Mouse (Mus musculus) lung, postnatal 36 days (tissue): Measurements from ENCODE around the gene Dennd1a.

Experiments
- DNase-seq: peaks from one replicate; pipeline ENCODE4 v3.0.0; 2022; ENCODE audit warnings: mixed read lengths

The Dennd1a gene

GRCm38 (mm10) chr2:38221461-38221860 is 65.7 kb downstream of the Dennd1a start:
- DNase-seq = no peak

GRCm38 (mm10) chr2:38220687-38221435 is 66.3 kb downstream of the Dennd1a start:
- DNase-seq = no peak

- DNase-seq = no peak
Observed at GRCm38 (mm10) chr2:38219666-38220065, 67.5 kb downstream of the Dennd1a start.

GRCm38 (mm10) chr2:38213041-38213440 is 74.1 kb downstream of the Dennd1a start:
- DNase-seq = no peak

GRCm38 (mm10) chr2:38211426-38211825 is 75.8 kb downstream of the Dennd1a start:
- DNase-seq = peak; percentile 17

- no peak for DNase-seq
Observed at GRCm38 (mm10) chr2:38207752-38208151, 79.4 kb downstream of the Dennd1a start.

GRCm38 (mm10) chr2:38205281-38205680 is 81.9 kb downstream of the Dennd1a start:
- DNase-seq = no peak

- DNase-seq = no peak
Observed at GRCm38 (mm10) chr2:38204696-38205095, 82.5 kb downstream of the Dennd1a start.

- no peak for DNase-seq
Observed at GRCm38 (mm10) chr2:38198072-38198471, 89.1 kb downstream of the Dennd1a start.

- no peak for DNase-seq
Observed at GRCm38 (mm10) chr2:38196199-38197060, 90.8 kb downstream of the Dennd1a start.

GRCm38 (mm10) chr2:38192007-38192406 is 95.2 kb downstream of the Dennd1a start:
- DNase-seq = no peak

- DNase-seq = no peak
Observed at GRCm38 (mm10) chr2:38191601-38192000, 95.6 kb downstream of the Dennd1a start.

- DNase-seq = no peak
Observed at GRCm38 (mm10) chr2:38186438-38186837, 100.8 kb downstream of the Dennd1a start.

GRCm38 (mm10) chr2:38184977-38185376 is 102.2 kb downstream of the Dennd1a start:
- DNase-seq = no peak

GRCm38 (mm10) chr2:38183881-38184280 is 103.3 kb downstream of the Dennd1a start:
- DNase-seq = no peak

GRCm38 (mm10) chr2:38182283-38182682 is 104.9 kb downstream of the Dennd1a start:
- DNase-seq = no peak

GRCm38 (mm10) chr2:38177583-38177978 is 109.6 kb downstream of the Dennd1a start:
- no peak for DNase-seq

GRCm38 (mm10) chr2:38176870-38177582 is 110.2 kb downstream of the Dennd1a start:
- DNase-seq = peak; percentile 19

- no peak for DNase-seq
Observed at GRCm38 (mm10) chr2:38175276-38175675, 111.9 kb downstream of the Dennd1a start.

GRCm38 (mm10) chr2:38168606-38169005 is 118.6 kb downstream of the Dennd1a start:
- DNase-seq = peak; percentile 51

- no peak for DNase-seq
Observed at GRCm38 (mm10) chr2:38165966-38166365, 121.2 kb downstream of the Dennd1a start.

GRCm38 (mm10) chr2:38164326-38165035 is 122.7 kb downstream of the Dennd1a start:
- peak; percentile 56 for DNase-seq

GRCm38 (mm10) chr2:38162486-38162885 is 124.7 kb downstream of the Dennd1a start:
- DNase-seq = peak; percentile 57
